Mouse (Mus musculus): ENCODE results near the gene Gfap.

DNA sequence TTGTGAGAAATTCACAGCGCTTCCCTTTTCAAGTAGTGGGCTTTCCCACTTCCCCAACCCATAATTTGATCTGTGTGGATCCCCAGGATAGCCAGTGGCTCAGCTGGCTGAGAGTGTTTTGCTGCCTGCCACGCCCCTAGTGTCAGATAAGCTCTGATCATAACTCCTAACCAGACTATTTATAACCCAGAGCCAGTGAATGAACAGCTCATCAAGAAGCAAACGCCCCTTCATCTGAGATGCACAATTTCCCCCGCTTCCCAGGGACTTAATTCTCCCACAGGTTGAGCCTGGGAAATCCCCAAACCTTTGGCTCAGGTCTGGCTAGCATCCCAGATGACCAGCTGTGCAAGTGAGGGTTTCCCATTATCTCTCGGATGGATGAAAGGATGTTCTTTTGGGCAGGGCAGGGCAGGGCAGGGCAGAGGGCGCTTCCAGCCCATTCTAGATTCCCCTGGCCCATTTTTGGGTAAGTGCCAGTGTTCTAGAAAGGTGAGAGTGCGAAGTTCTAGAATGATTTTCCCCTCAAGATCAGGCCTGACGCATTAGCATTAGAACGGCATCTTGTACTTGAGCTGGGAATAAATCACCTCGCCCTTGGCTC lies 16.0 kb downstream of the Gfap start, which contains the start of gene Fam187a:
- no peak for TF ChIP-seq CTCF (IDR thresholded peaks at IDR 0.05; ENCODE audit: insufficient read depth, low read length)
- no peak for TF ChIP-seq POLR2A (IDR thresholded peaks at IDR 0.05; ENCODE audit: borderline replicate concordance, extremely low read depth, low read depth, low read length)
